Mouse (Mus musculus): ENCODE results near the gene Glipr2. TPM values are rescaled to one million over a fixed set of nuclear protein-coding genes. Genes with fewer than 3 reads are reported as not detected.

The Glipr2 gene
- polyA plus RNA-seq, 1 experiment from 2014 or later = 41.8 TPM

DNA sequence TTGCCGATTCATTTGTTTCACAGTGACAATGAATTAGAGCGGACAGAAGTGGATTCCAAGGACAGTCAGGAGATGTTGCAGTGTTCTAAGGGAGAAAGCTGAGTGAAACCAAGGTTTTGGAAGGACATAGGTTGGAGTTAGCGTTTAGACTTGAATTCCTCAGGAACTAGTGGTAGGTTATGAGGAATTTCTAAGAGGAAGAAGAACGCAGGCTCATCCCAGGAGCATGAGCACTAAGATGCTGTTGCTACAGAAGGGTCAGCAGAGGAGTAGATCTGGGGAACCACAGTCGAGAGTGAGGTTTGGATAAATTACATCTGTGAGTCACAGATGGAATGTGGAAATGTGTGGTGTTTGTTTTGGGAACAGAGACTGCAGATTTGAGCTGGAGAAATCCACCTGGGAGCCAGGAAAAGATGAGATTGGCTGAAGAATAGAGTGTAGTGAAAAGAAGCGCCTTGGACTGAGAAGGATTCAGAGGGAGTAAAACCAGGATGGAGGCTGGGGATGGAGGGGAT, 19.1 kb downstream of the Glipr2 start:
- Histone ChIP-seq H3K9ac (ENCODE audit: low read length) (no peak overlapping the region), H3K4me2 (ENCODE audit: low read length) (no peak overlapping the region), H3K27me3 (replicated peaks; ENCODE audit: control insufficient read depth, insufficient read depth, low read length) (no peaks in the 10 kb centered on the region), H3K4me3 (ENCODE audit: low read depth, low read length) (no peak overlapping the region), H3K36me3 (ENCODE audit: control insufficient read depth, insufficient read depth, low read length) (0 out of 2 replicates have a peak, but pooled peaks cover 2% of the 10 kb centered on the region), H3K27ac (ENCODE audit: low read depth, low read length) (no peak overlapping the region), H3K4me1 (ENCODE audit: control insufficient read depth, insufficient read depth, low read length) (peaks cover 19% of the 10 kb centered on the region), H3K9me3 (replicated peaks; ENCODE audit: control insufficient read depth, low read length) (no peaks in the 10 kb centered on the region)
- ATAC-seq (no peak), DNase-seq (ENCODE audit: low spot score) (no peak)
- 91% methylated on average over 6 of the region's 6 CpGs for WGBS

GRCm38 (mm10) chr4:43978521-43979443, 21.6 kb downstream of the Glipr2 start:
- 13% methylated on average over 17 of the region's 17 CpGs for WGBS
- Histone ChIP-seq H3K27me3 (replicated peaks; ENCODE audit: control insufficient read depth, insufficient read depth, low read length) (no peaks in the 10 kb centered on the region), H3K4me2 (ENCODE audit: low read length) (no peak overlapping the region), H3K9ac (ENCODE audit: low read length) (no peak overlapping the region), H3K36me3 (ENCODE audit: control insufficient read depth, insufficient read depth, low read length) (0 out of 2 replicates have a peak, but pooled peaks cover 2% of the 10 kb centered on the region), H3K27ac (ENCODE audit: low read depth, low read length) (peak overlapping the region; percentile 15; the same call in 1 of the 2 replicates), H3K4me3 (ENCODE audit: low read depth, low read length) (no peak overlapping the region), H3K4me1 (ENCODE audit: control insufficient read depth, insufficient read depth, low read length) (peaks cover 15% of the 10 kb centered on the region), H3K9me3 (replicated peaks; ENCODE audit: control insufficient read depth, low read length) (no peaks in the 10 kb centered on the region)
- DNase-seq (ENCODE audit: low spot score) (peak; percentile 57), ATAC-seq (no peak)

DNA sequence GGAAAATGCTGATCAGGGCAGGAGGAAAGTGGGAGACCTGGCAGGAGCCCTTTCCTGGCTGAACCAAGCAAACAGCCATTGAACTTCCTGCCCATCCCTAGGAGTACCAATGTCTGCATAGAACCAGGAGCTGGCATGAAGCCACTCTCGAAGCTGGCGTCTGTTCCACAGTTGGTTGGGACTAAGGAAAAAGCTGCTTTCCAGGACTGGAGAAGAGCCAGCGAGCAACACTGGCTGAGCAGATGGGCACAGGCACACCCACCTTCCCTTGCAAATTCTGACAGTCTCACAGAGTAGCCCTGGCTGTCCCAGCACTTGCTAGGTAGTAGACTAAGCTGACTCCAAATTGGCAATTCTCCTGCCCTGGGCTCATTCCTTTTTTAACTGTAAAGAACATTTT, 22.5 kb downstream of the Glipr2 start:
- Histone ChIP-seq H3K4me1 (ENCODE audit: control insufficient read depth, insufficient read depth, low read length) (peaks cover 15% of the 10 kb centered on the region), H3K4me2 (ENCODE audit: low read length) (no peak overlapping the region), H3K4me3 (ENCODE audit: low read depth, low read length) (no peak overlapping the region), H3K27me3 (replicated peaks; ENCODE audit: control insufficient read depth, insufficient read depth, low read length) (no peaks in the 10 kb centered on the region), H3K27ac (ENCODE audit: low read depth, low read length) (peak overlapping the region; percentile 39; the same call in 1 of the 2 replicates), H3K36me3 (ENCODE audit: control insufficient read depth, insufficient read depth, low read length) (0 out of 2 replicates have a peak, but pooled peaks cover 2% of the 10 kb centered on the region), H3K9ac (ENCODE audit: low read length) (no peak overlapping the region), H3K9me3 (replicated peaks; ENCODE audit: control insufficient read depth, low read length) (no peaks in the 10 kb centered on the region)
- WGBS = 19% methylated on average over 3 of the region's 3 CpGs
- DNase-seq (ENCODE audit: low spot score) (peak; percentile 95), ATAC-seq (peak; percentile 76)

DNA sequence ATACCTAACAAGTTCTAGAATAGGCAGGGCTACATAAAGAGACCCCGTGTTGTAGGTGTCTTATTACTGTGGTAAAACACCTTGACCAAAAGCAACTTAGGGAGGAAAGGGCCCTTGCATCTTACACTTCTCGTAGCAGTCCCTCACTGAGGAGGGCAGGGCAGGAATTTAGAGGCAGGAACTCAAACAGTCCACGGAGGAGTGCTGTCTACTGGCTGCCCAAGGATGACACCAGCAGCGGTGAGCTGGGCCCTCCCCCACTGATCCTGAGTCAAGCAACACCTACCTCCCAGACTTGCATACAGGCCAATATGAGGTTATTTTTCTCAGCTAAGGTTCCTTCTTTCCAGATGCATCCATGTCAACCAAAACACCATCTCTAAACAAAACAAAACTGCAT, 23.0 kb downstream of the Glipr2 start:
- ATAC-seq = no peak
- no peaks in the 10 kb centered on the region for H3K27me3 ChIP-seq (replicated peaks; ENCODE audit: control insufficient read depth, insufficient read depth, low read length)
- no peak overlapping the region for H3K9ac ChIP-seq (ENCODE audit: low read length)
- no peak overlapping the region for H3K4me3 ChIP-seq (ENCODE audit: low read depth, low read length)
- no peaks in the 10 kb centered on the region for H3K9me3 ChIP-seq (replicated peaks; ENCODE audit: control insufficient read depth, low read length)
- no peak overlapping the region for H3K4me2 ChIP-seq (ENCODE audit: low read length)
- H3K36me3 ChIP-seq (ENCODE audit: control insufficient read depth, insufficient read depth, low read length) = 0 out of 2 replicates have a peak, but pooled peaks cover 2% of the 10 kb centered on the region
- WGBS = 84% methylated on average over 4 of the region's 4 CpGs
- H3K27ac ChIP-seq (ENCODE audit: low read depth, low read length) = peak overlapping the region; percentile 39; the same call in 1 of the 2 replicates
- H3K4me1 ChIP-seq (ENCODE audit: control insufficient read depth, insufficient read depth, low read length) = peaks cover 15% of the 10 kb centered on the region
- no peak for DNase-seq (ENCODE audit: low spot score)

DNA sequence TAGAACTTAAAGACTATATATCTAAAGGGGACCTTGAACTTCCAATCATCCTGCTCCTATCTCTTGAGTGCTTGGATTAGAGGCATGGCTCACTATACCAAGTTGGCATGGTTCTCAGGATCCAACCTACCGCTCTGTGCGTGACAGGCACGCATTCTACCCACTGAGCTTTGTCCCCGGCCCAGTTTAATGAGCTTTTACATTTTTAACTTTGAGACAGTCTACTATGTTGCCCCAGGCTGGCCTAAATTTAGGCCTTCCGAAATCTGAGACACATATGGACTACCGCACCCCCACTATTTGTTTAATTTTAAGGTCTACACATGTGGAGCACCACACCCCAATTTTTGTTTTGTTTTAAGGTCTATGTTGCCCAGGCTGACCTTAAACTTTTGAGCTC, 23.6 kb downstream of the Glipr2 start:
- WGBS = 92% methylated on average over 6 of the region's 6 CpGs
- 0 out of 2 replicates have a peak, but pooled peaks cover 2% of the 10 kb centered on the region for H3K36me3 ChIP-seq (ENCODE audit: control insufficient read depth, insufficient read depth, low read length)
- H3K27me3 ChIP-seq (replicated peaks; ENCODE audit: control insufficient read depth, insufficient read depth, low read length) = no peaks in the 10 kb centered on the region
- no peak overlapping the region for H3K4me3 ChIP-seq (ENCODE audit: low read depth, low read length)
- H3K9me3 ChIP-seq (replicated peaks; ENCODE audit: control insufficient read depth, low read length) = no peaks in the 10 kb centered on the region
- no peak overlapping the region for H3K4me2 ChIP-seq (ENCODE audit: low read length)
- no peak overlapping the region for H3K9ac ChIP-seq (ENCODE audit: low read length)
- no peak for DNase-seq (ENCODE audit: low spot score)
- no peak for ATAC-seq
- H3K4me1 ChIP-seq (ENCODE audit: control insufficient read depth, insufficient read depth, low read length) = peaks cover 15% of the 10 kb centered on the region
- H3K27ac ChIP-seq (ENCODE audit: low read depth, low read length) = no peak overlapping the region

DNA sequence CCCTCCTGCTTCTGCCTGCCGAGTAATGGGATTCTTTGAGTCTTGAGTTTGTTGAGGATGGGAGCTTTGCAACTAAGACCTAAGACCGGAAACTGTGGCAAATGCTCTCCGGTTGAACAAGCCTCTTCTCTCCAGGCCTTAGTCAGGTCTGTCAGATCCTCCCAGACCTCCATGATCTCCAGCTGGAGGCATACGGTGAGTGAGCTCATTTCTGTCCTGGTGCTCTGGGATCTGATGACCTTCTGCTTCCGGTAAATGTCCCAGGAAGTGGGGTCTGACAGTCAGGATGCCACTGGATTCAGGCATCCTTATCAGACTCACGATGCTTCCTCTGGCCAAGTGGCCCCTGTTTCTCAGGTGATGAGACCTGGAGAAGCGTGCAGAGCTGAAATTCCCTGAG, 24.1 kb downstream of the Glipr2 start:
- H3K9ac ChIP-seq (ENCODE audit: low read length) = no peak overlapping the region
- H3K4me3 ChIP-seq (ENCODE audit: low read depth, low read length) = no peak overlapping the region
- H3K27me3 ChIP-seq (replicated peaks; ENCODE audit: control insufficient read depth, insufficient read depth, low read length) = no peaks in the 10 kb centered on the region
- H3K9me3 ChIP-seq (replicated peaks; ENCODE audit: control insufficient read depth, low read length) = no peaks in the 10 kb centered on the region
- H3K27ac ChIP-seq (ENCODE audit: low read depth, low read length) = no peak overlapping the region
- H3K36me3 ChIP-seq (ENCODE audit: control insufficient read depth, insufficient read depth, low read length) = 0 out of 2 replicates have a peak, but pooled peaks cover 2% of the 10 kb centered on the region
- ATAC-seq (no peak), DNase-seq (ENCODE audit: low spot score) (no peak)
- WGBS = 89% methylated on average over 7 of the region's 7 CpGs
- peaks cover 15% of the 10 kb centered on the region for H3K4me1 ChIP-seq (ENCODE audit: control insufficient read depth, insufficient read depth, low read length)
- H3K4me2 ChIP-seq (ENCODE audit: low read length) = no peak overlapping the region

DNA sequence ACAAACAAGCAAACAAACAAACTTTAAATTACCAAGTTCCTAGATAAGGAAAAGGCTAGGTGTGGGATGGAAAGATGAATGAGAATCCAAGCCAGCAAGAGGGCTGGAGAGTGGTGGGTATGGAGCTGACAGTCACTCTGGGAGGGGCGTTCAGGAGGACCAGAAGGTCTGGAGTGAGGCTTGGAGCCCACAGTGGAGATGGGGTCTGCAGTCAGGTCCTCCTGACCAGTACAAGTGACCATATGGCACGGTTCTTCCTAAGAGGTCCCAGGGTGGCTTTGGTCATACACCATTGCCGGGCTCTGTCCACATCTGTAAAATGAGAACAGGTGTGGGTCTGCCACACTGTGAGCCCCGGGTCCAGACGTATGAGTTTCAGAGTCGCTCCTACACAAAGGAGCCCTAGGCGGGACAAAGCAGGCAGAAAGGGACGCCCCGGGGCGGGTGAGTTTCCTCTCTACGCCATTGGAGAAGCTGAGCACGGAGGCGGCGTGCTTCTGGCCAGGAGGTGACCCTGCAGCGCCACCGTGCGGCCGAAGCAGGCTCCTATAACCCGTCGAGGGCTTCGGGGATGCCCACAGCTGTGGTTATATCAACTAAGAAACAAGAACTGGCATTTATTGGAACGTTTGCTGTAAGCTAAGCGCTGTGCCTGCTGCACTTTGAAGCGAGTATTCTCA, 25.0 kb downstream of the Glipr2 start:
- Histone ChIP-seq H3K4me1 (ENCODE audit: control insufficient read depth, insufficient read depth, low read length) (peaks cover 15% of the 10 kb centered on the region), H3K9me3 (replicated peaks; ENCODE audit: control insufficient read depth, low read length) (no peaks in the 10 kb centered on the region), H3K36me3 (ENCODE audit: control insufficient read depth, insufficient read depth, low read length) (0 out of 2 replicates have a peak, but pooled peaks cover 2% of the 10 kb centered on the region), H3K27ac (ENCODE audit: low read depth, low read length) (no peak overlapping the region), H3K9ac (ENCODE audit: low read length) (peak overlapping the region; percentile 52; the same call in 1 of the 2 replicates), H3K4me2 (ENCODE audit: low read length) (peak overlapping the region; percentile 52), H3K27me3 (replicated peaks; ENCODE audit: control insufficient read depth, insufficient read depth, low read length) (no peaks in the 10 kb centered on the region), H3K4me3 (ENCODE audit: low read depth, low read length) (peak overlapping the region; percentile 18)
- ATAC-seq = peak; percentile 95
- WGBS = 4% methylated on average over 24 of the region's 24 CpGs
- peak; percentile 95 for DNase-seq (ENCODE audit: low spot score)

GRCm38 (mm10) chr4:43983181-43983580, 26.0 kb downstream of the Glipr2 start, which contains the start of gene Ccin:
Ccin (plus strand) TSS chr4:43983483.
- H3K4me3 ChIP-seq (ENCODE audit: low read depth, low read length) = peak within 1 kb of the TSS; percentile 18
- H3K36me3 ChIP-seq (ENCODE audit: control insufficient read depth, insufficient read depth, low read length) = no peaks in the 10 kb centered on the region
- H3K9me3 ChIP-seq (replicated peaks; ENCODE audit: control insufficient read depth, low read length) = no peaks in the 10 kb centered on the region
- H3K27me3 ChIP-seq (replicated peaks; ENCODE audit: control insufficient read depth, insufficient read depth, low read length) = no peaks in the 10 kb centered on the region
- peak within 1 kb of the TSS; percentile 52 for H3K4me2 ChIP-seq (ENCODE audit: low read length)
- H3K9ac ChIP-seq (ENCODE audit: low read length) = peak within 1 kb of the TSS; percentile 52; the same call in 1 of the 2 replicates
- 84% methylated on average over 11 of the region's 11 CpGs for WGBS
- peaks cover 15% of the 10 kb centered on the region for H3K4me1 ChIP-seq (ENCODE audit: control insufficient read depth, insufficient read depth, low read length)
- DNase-seq (ENCODE audit: low spot score) (no peak), ATAC-seq (no peak)
- no peak within 1 kb of the TSS for H3K27ac ChIP-seq (ENCODE audit: low read depth, low read length)
